Mouse (Mus musculus): ENCODE data around the gene Tle2. TPM values are rescaled to one million over a fixed set of nuclear protein-coding genes. Genes with fewer than 3 reads are reported as not detected.

Tle2 gene
- total and polyA plus RNA-seq, 2 experiments from 2014 or later, result 10.4 to 11.9 TPM

- Histone ChIP-seq H3K36me3 (replicated peaks; ENCODE audit: control insufficient read depth, insufficient read depth, low read length) (no peaks in the 10 kb centered on the region), H3K27me3 (ENCODE audit: control insufficient read depth, insufficient read depth, low read length) (0 out of 2 replicates have a peak, but pooled peaks cover 8% of the 10 kb centered on the region), H3K4me3 (ENCODE audit: low read depth, low read length) (no peak overlapping the region), H3K9me3 (replicated peaks; ENCODE audit: control insufficient read depth, low read length) (no peaks in the 10 kb centered on the region), H3K9ac (replicated peaks; ENCODE audit: low read depth, low read length) (no peak overlapping the region), H3K27ac (ENCODE audit: low read depth) (no peak overlapping the region), H3K4me1 (ENCODE audit: control insufficient read depth, insufficient read depth) (peaks cover 29% of the 10 kb centered on the region), H3K4me2 (ENCODE audit: low read depth, low read length) (no peak overlapping the region)
- TF ChIP-seq CTCF (IDR thresholded peaks at IDR 0.05; ENCODE audit: low read depth), result no peak
- no peak for TF ChIP-seq EP300 (IDR thresholded peaks at IDR 0.05; ENCODE audit: low read depth)
- ATAC-seq (ENCODE audit: insufficient read depth, low read depth), result no peak
- DNase-seq (ENCODE audit: low spot score), result no peak
- 68% methylated on average over 18 of the region's 18 CpGs for WGBS
Observed at GRCm38 (mm10) chr10:81593935-81594334, 19.6 kb downstream of the Tle2 start.

- TF ChIP-seq CTCF (IDR thresholded peaks at IDR 0.05; ENCODE audit: low read depth) (no peak), EP300 (IDR thresholded peaks at IDR 0.05; ENCODE audit: low read depth) (no peak)
- Histone ChIP-seq H3K4me3 (ENCODE audit: low read depth, low read length) (no peak overlapping the region), H3K27ac (ENCODE audit: low read depth) (no peak overlapping the region), H3K9ac (replicated peaks; ENCODE audit: low read depth, low read length) (no peak overlapping the region), H3K4me1 (ENCODE audit: control insufficient read depth, insufficient read depth) (peaks cover 36% of the 10 kb centered on the region), H3K36me3 (replicated peaks; ENCODE audit: control insufficient read depth, insufficient read depth, low read length) (no peaks in the 10 kb centered on the region), H3K9me3 (replicated peaks; ENCODE audit: control insufficient read depth, low read length) (no peaks in the 10 kb centered on the region), H3K4me2 (ENCODE audit: low read depth, low read length) (no peak overlapping the region), H3K27me3 (ENCODE audit: control insufficient read depth, insufficient read depth, low read length) (0 out of 2 replicates have a peak, but pooled peaks cover 8% of the 10 kb centered on the region)
- ATAC-seq (ENCODE audit: insufficient read depth, low read depth) (no peak), DNase-seq (ENCODE audit: low spot score) (no peak)
- 53% methylated on average over 5 of the region's 5 CpGs for WGBS
Observed at GRCm38 (mm10) chr10:81595599-81595998, 21.2 kb downstream of the Tle2 start.

- no peaks in the 10 kb centered on the region for H3K36me3 ChIP-seq (replicated peaks; ENCODE audit: control insufficient read depth, insufficient read depth, low read length)
- peak overlapping the region; percentile 68 for H3K27ac ChIP-seq (ENCODE audit: low read depth)
- peak overlapping the region; percentile 56 for H3K4me2 ChIP-seq (ENCODE audit: low read depth, low read length)
- WGBS, result 5% methylated on average over 10 of the region's 10 CpGs
- ATAC-seq (ENCODE audit: insufficient read depth, low read depth) (no peak), DNase-seq (ENCODE audit: low spot score) (no peak)
- peak overlapping the region; percentile 36 for H3K4me3 ChIP-seq (ENCODE audit: low read depth, low read length)
- TF ChIP-seq EP300 (IDR thresholded peaks at IDR 0.05; ENCODE audit: low read depth) (no peak), CTCF (IDR thresholded peaks at IDR 0.05; ENCODE audit: low read depth) (no peak)
- H3K4me1 ChIP-seq (ENCODE audit: control insufficient read depth, insufficient read depth), result peaks cover 43% of the 10 kb centered on the region
- 0 out of 2 replicates have a peak overlapping the region, but pooled peaks have one; percentile 25 for H3K9ac ChIP-seq (replicated peaks; ENCODE audit: low read depth, low read length)
- no peaks in the 10 kb centered on the region for H3K9me3 ChIP-seq (replicated peaks; ENCODE audit: control insufficient read depth, low read length)
- 0 out of 2 replicates have a peak, but pooled peaks cover 8% of the 10 kb centered on the region for H3K27me3 ChIP-seq (ENCODE audit: control insufficient read depth, insufficient read depth, low read length)
Observed at GRCm38 (mm10) chr10:81596611-81597010, 22.2 kb downstream of the Tle2 start.

- Histone ChIP-seq H3K36me3 (replicated peaks; ENCODE audit: control insufficient read depth, insufficient read depth, low read length) (no peaks in the 10 kb centered on the region), H3K4me1 (ENCODE audit: control insufficient read depth, insufficient read depth) (peaks cover 43% of the 10 kb centered on the region), H3K27me3 (ENCODE audit: control insufficient read depth, insufficient read depth, low read length) (0 out of 2 replicates have a peak, but pooled peaks cover 8% of the 10 kb centered on the region), H3K9ac (replicated peaks; ENCODE audit: low read depth, low read length) (peak overlapping the region; percentile 25; the same call in 1 of the 2 replicates), H3K4me2 (ENCODE audit: low read depth, low read length) (peak overlapping the region; percentile 56), H3K4me3 (ENCODE audit: low read depth, low read length) (peak overlapping the region; percentile 36), H3K9me3 (replicated peaks; ENCODE audit: control insufficient read depth, low read length) (no peaks in the 10 kb centered on the region), H3K27ac (ENCODE audit: low read depth) (peak overlapping the region; percentile 68)
- WGBS, result 3% methylated on average over 11 of the region's 12 CpGs
- peak; percentile 44 for DNase-seq (ENCODE audit: low spot score)
- peak; percentile 16 for ATAC-seq (ENCODE audit: insufficient read depth, low read depth)
- TF ChIP-seq CTCF (IDR thresholded peaks at IDR 0.05; ENCODE audit: low read depth) (no peak), EP300 (IDR thresholded peaks at IDR 0.05; ENCODE audit: low read depth) (no peak)
Observed at GRCm38 (mm10) chr10:81597137-81597950, 23.0 kb downstream of the Tle2 start.

GRCm38 (mm10) chr10:81598342-81598741, 24.0 kb downstream of the Tle2 start:
- Histone ChIP-seq H3K36me3 (replicated peaks; ENCODE audit: control insufficient read depth, insufficient read depth, low read length) (no peaks in the 10 kb centered on the region), H3K27me3 (ENCODE audit: control insufficient read depth, insufficient read depth, low read length) (0 out of 2 replicates have a peak, but pooled peaks cover 8% of the 10 kb centered on the region), H3K4me2 (ENCODE audit: low read depth, low read length) (no peak overlapping the region), H3K4me3 (ENCODE audit: low read depth, low read length) (no peak overlapping the region), H3K4me1 (ENCODE audit: control insufficient read depth, insufficient read depth) (peaks cover 43% of the 10 kb centered on the region), H3K27ac (ENCODE audit: low read depth) (no peak overlapping the region), H3K9ac (replicated peaks; ENCODE audit: low read depth, low read length) (no peak overlapping the region), H3K9me3 (replicated peaks; ENCODE audit: control insufficient read depth, low read length) (no peaks in the 10 kb centered on the region)
- WGBS, result 52% methylated on average over 3 of the region's 3 CpGs
- TF ChIP-seq CTCF (IDR thresholded peaks at IDR 0.05; ENCODE audit: low read depth) (no peak), EP300 (IDR thresholded peaks at IDR 0.05; ENCODE audit: low read depth) (no peak)
- ATAC-seq (ENCODE audit: insufficient read depth, low read depth), result no peak
- no peak for DNase-seq (ENCODE audit: low spot score)

Data from heart, postnatal 0 days (tissue).